Mouse (Mus musculus): ENCODE measurements around the gene Hmga1b. TPM values are rescaled to one million over a fixed set of nuclear protein-coding genes. Genes with fewer than 3 reads are reported as not detected.

Hmga1b gene
- polyA plus RNA-seq, 1 experiment, result 52.5 TPM

- 14% methylated on average over 3 of the region's 3 CpGs for WGBS
- TF ChIP-seq CTCF (IDR thresholded peaks at IDR 0.05; ENCODE audit: control insufficient read depth, insufficient read depth, low read length) (no peak), POLR2A (IDR thresholded peaks at IDR 0.05; ENCODE audit: borderline replicate concordance, control insufficient read depth, low read depth, low read length) (no peak)
- Histone ChIP-seq H3K4me3 (replicated peaks; ENCODE audit: control insufficient read depth, low read depth, low read length) (no peak overlapping the region), H3K27ac (ENCODE audit: control insufficient read depth, insufficient read depth, low read depth, low read length, poor library complexity) (no peak overlapping the region), H3K4me1 (ENCODE audit: control insufficient read depth, insufficient read depth, low read length) (no peaks in the 10 kb centered on the region)
Measured at GRCm38 (mm10) chr11:120798244-120798643, 35.6 kb downstream of the Hmga1b start.

- H3K4me1 ChIP-seq (ENCODE audit: control insufficient read depth, insufficient read depth, low read length), result no peaks in the 10 kb centered on the region
- 57% methylated on average over 6 of the region's 6 CpGs for WGBS
- H3K27ac ChIP-seq (ENCODE audit: control insufficient read depth, insufficient read depth, low read depth, low read length, poor library complexity), result no peak overlapping the region
- no peak for TF ChIP-seq POLR2A (IDR thresholded peaks at IDR 0.05; ENCODE audit: borderline replicate concordance, control insufficient read depth, low read depth, low read length)
- TF ChIP-seq CTCF (IDR thresholded peaks at IDR 0.05; ENCODE audit: control insufficient read depth, insufficient read depth, low read length), result no peak
- no peak overlapping the region for H3K4me3 ChIP-seq (replicated peaks; ENCODE audit: control insufficient read depth, low read depth, low read length)
Measured at GRCm38 (mm10) chr11:120799316-120799890, 36.8 kb downstream of the Hmga1b start.

GRCm38 (mm10) chr11:120800061-120800904, 37.7 kb downstream of the Hmga1b start:
- WGBS, result 23% methylated on average over 10 of the region's 10 CpGs
- H3K4me3 ChIP-seq (replicated peaks; ENCODE audit: control insufficient read depth, low read depth, low read length), result no peak overlapping the region
- TF ChIP-seq POLR2A (IDR thresholded peaks at IDR 0.05; ENCODE audit: borderline replicate concordance, control insufficient read depth, low read depth, low read length) (no peak), CTCF (IDR thresholded peaks at IDR 0.05; ENCODE audit: control insufficient read depth, insufficient read depth, low read length) (peak; percentile 94)
- no peaks in the 10 kb centered on the region for H3K4me1 ChIP-seq (ENCODE audit: control insufficient read depth, insufficient read depth, low read length)
- H3K27ac ChIP-seq (ENCODE audit: control insufficient read depth, insufficient read depth, low read depth, low read length, poor library complexity), result no peak overlapping the region

- H3K4me3 ChIP-seq (replicated peaks; ENCODE audit: control insufficient read depth, low read depth, low read length), result no peak overlapping the region
- no peak overlapping the region for H3K27ac ChIP-seq (ENCODE audit: control insufficient read depth, insufficient read depth, low read depth, low read length, poor library complexity)
- WGBS, result 75% methylated on average over 7 of the region's 7 CpGs
- TF ChIP-seq CTCF (IDR thresholded peaks at IDR 0.05; ENCODE audit: control insufficient read depth, insufficient read depth, low read length), result no peak
- no peaks in the 10 kb centered on the region for H3K4me1 ChIP-seq (ENCODE audit: control insufficient read depth, insufficient read depth, low read length)
Measured at GRCm38 (mm10) chr11:120804274-120804673, 41.7 kb downstream of the Hmga1b start.

GRCm38 (mm10) chr11:120804769-120805168, 42.2 kb downstream of the Hmga1b start:
- H3K4me3 ChIP-seq (replicated peaks; ENCODE audit: control insufficient read depth, low read depth, low read length), result no peak overlapping the region
- no peak overlapping the region for H3K27ac ChIP-seq (ENCODE audit: control insufficient read depth, insufficient read depth, low read depth, low read length, poor library complexity)
- TF ChIP-seq POLR2A (IDR thresholded peaks at IDR 0.05; ENCODE audit: borderline replicate concordance, control insufficient read depth, low read depth, low read length) (no peak), CTCF (IDR thresholded peaks at IDR 0.05; ENCODE audit: control insufficient read depth, insufficient read depth, low read length) (no peak)
- WGBS, result 78% methylated on average over 4 of the region's 4 CpGs
- H3K4me1 ChIP-seq (ENCODE audit: control insufficient read depth, insufficient read depth, low read length), result no peaks in the 10 kb centered on the region

- 80% methylated on average over 7 of the region's 7 CpGs for WGBS
- no peak overlapping the region for H3K4me3 ChIP-seq (replicated peaks; ENCODE audit: control insufficient read depth, low read depth, low read length)
- TF ChIP-seq POLR2A (IDR thresholded peaks at IDR 0.05; ENCODE audit: borderline replicate concordance, control insufficient read depth, low read depth, low read length) (no peak), CTCF (IDR thresholded peaks at IDR 0.05; ENCODE audit: control insufficient read depth, insufficient read depth, low read length) (no peak)
- no peak overlapping the region for H3K27ac ChIP-seq (ENCODE audit: control insufficient read depth, insufficient read depth, low read depth, low read length, poor library complexity)
- H3K4me1 ChIP-seq (ENCODE audit: control insufficient read depth, insufficient read depth, low read length), result no peaks in the 10 kb centered on the region
Measured at GRCm38 (mm10) chr11:120805375-120806298, 43.0 kb downstream of the Hmga1b start.

- no peak overlapping the region for H3K4me3 ChIP-seq (replicated peaks; ENCODE audit: control insufficient read depth, low read depth, low read length)
- no peak for TF ChIP-seq POLR2A (IDR thresholded peaks at IDR 0.05; ENCODE audit: borderline replicate concordance, control insufficient read depth, low read depth, low read length)
- TF ChIP-seq CTCF (IDR thresholded peaks at IDR 0.05; ENCODE audit: control insufficient read depth, insufficient read depth, low read length), result no peak
- 85% methylated on average over 12 of the region's 12 CpGs for WGBS
Measured at GRCm38 (mm10) chr11:120808010-120808409, 45.4 kb downstream of the Hmga1b start.

GRCm38 (mm10) chr11:120812068-120812467, 49.5 kb downstream of the Hmga1b start:
- 93% methylated on average over 16 of the region's 16 CpGs for WGBS
- no peak overlapping the region for H3K27ac ChIP-seq (ENCODE audit: control insufficient read depth, insufficient read depth, low read depth, low read length, poor library complexity)
- TF ChIP-seq CTCF (IDR thresholded peaks at IDR 0.05; ENCODE audit: control insufficient read depth, insufficient read depth, low read length) (no peak), POLR2A (IDR thresholded peaks at IDR 0.05; ENCODE audit: borderline replicate concordance, control insufficient read depth, low read depth, low read length) (no peak)
- H3K4me3 ChIP-seq (replicated peaks; ENCODE audit: control insufficient read depth, low read depth, low read length), result no peak overlapping the region
- H3K4me1 ChIP-seq (ENCODE audit: control insufficient read depth, insufficient read depth, low read length), result no peaks in the 10 kb centered on the region

More at GRCm38 (mm10) chr11:120808010-120808409, 45.4 kb downstream of the Hmga1b start:
- no peak overlapping the region for H3K27ac ChIP-seq (ENCODE audit: control insufficient read depth, insufficient read depth, low read depth, low read length, poor library complexity)
- H3K4me1 ChIP-seq (ENCODE audit: control insufficient read depth, insufficient read depth, low read length), result no peaks in the 10 kb centered on the region

Other genes starting within 250 kb of the Hmga1b start
- 0.81 and 1.3 TPM in 2 replicates for gene Gcgr, start 232.1 kb upstream of the Hmga1b start, polyA plus RNA-seq (2011; ENCODE audit: insufficient read depth, insufficient read length, low replicate concordance, missing spikeins)
- gene Mcrip1, start 213.1 kb upstream of the Hmga1b start, polyA plus RNA-seq (2011; ENCODE audit: insufficient read depth, insufficient read length, low replicate concordance, missing spikeins), result 72.1 and 86.5 TPM in 2 replicates
- not detected in 2 replicates for gene Ppp1r27, start 211.7 kb upstream of the Hmga1b start, polyA plus RNA-seq (2011; ENCODE audit: insufficient read depth, insufficient read length, low replicate concordance, missing spikeins)
- 86.5 and 236 TPM in 2 replicates for gene P4hb, start 189.5 kb upstream of the Hmga1b start, polyA plus RNA-seq (2011; ENCODE audit: insufficient read depth, insufficient read length, low replicate concordance, missing spikeins)
- 112 and 172 TPM in 2 replicates for gene Arhgdia, start 181.2 kb upstream of the Hmga1b start, polyA plus RNA-seq (2011; ENCODE audit: insufficient read depth, insufficient read length, low replicate concordance, missing spikeins)
- gene Alyref, start 164.4 kb upstream of the Hmga1b start, polyA plus RNA-seq (2011; ENCODE audit: insufficient read depth, insufficient read length, low replicate concordance, missing spikeins), result 165 and 174 TPM in 2 replicates
- 26.6 and 32.6 TPM in 2 replicates for gene Anapc11, start 164.4 kb upstream of the Hmga1b start, polyA plus RNA-seq (2011; ENCODE audit: insufficient read depth, insufficient read length, low replicate concordance, missing spikeins)
- gene Npb, start 154.3 kb upstream of the Hmga1b start, polyA plus RNA-seq (2011; ENCODE audit: insufficient read depth, insufficient read length, low replicate concordance, missing spikeins), result 3.8 TPM in 1 of 2 replicates, not detected in the other
- 45.4 and 46.8 TPM in 2 replicates for gene Pcyt2, start 144.9 kb upstream of the Hmga1b start, polyA plus RNA-seq (2011; ENCODE audit: insufficient read depth, insufficient read length, low replicate concordance, missing spikeins)
- gene Sirt7, start 137.6 kb upstream of the Hmga1b start, polyA plus RNA-seq (2011; ENCODE audit: insufficient read depth, insufficient read length, low replicate concordance, missing spikeins), result 67.9 and 138 TPM in 2 replicates
- 61.7 and 86.9 TPM in 2 replicates for gene Mafg, start 129.2 kb upstream of the Hmga1b start, polyA plus RNA-seq (2011; ENCODE audit: insufficient read depth, insufficient read length, low replicate concordance, missing spikeins)
- 2.3 TPM in 1 of 2 replicates, not detected in the other for gene Pycr1, start 119.0 kb upstream of the Hmga1b start, polyA plus RNA-seq (2011; ENCODE audit: insufficient read depth, insufficient read length, low replicate concordance, missing spikeins)
- 6.7 TPM in 1 of 2 replicates, not detected in the other for gene Myadml2, start 114.6 kb upstream of the Hmga1b start, polyA plus RNA-seq (2011; ENCODE audit: insufficient read depth, insufficient read length, low replicate concordance, missing spikeins)
- not detected in 2 replicates for gene Notum, start 101.6 kb upstream of the Hmga1b start, polyA plus RNA-seq (2011; ENCODE audit: insufficient read depth, insufficient read length, low replicate concordance, missing spikeins)
- 82.0 and 94.3 TPM in 2 replicates for gene Aspscr1, start 89.8 kb upstream of the Hmga1b start, polyA plus RNA-seq (2011; ENCODE audit: insufficient read depth, insufficient read length, low replicate concordance, missing spikeins)
- gene Cenpx, start 49.1 kb upstream of the Hmga1b start, polyA plus RNA-seq (2011; ENCODE audit: insufficient read depth, insufficient read length, low replicate concordance, missing spikeins), result 39.2 and 57.8 TPM in 2 replicates
- 25.5 and 41.4 TPM in 2 replicates for gene Lrrc45, start 48.9 kb upstream of the Hmga1b start, polyA plus RNA-seq (2011; ENCODE audit: insufficient read depth, insufficient read length, low replicate concordance, missing spikeins)
- gene Rac3, start 41.3 kb upstream of the Hmga1b start, polyA plus RNA-seq (2011; ENCODE audit: insufficient read depth, insufficient read length, low replicate concordance, missing spikeins), result 2.4 and 5.8 TPM in 2 replicates
- gene Dcxr, start 35.5 kb upstream of the Hmga1b start, polyA plus RNA-seq (2011; ENCODE audit: insufficient read depth, insufficient read length, low replicate concordance, missing spikeins), result 7.4 and 9.4 TPM in 2 replicates
- gene Cbr2, start 30.7 kb upstream of the Hmga1b start, polyA plus RNA-seq (2011; ENCODE audit: insufficient read depth, insufficient read length, low replicate concordance, missing spikeins), result 3.8 and 8.0 TPM in 2 replicates
- gene Rfng, start 21.4 kb downstream of the Hmga1b start, polyA plus RNA-seq (2011; ENCODE audit: insufficient read depth, insufficient read length, low replicate concordance, missing spikeins), result 9.1 and 19.9 TPM in 2 replicates
- gene Gps1, start 21.5 kb downstream of the Hmga1b start, polyA plus RNA-seq (2011; ENCODE audit: insufficient read depth, insufficient read length, low replicate concordance, missing spikeins), result 29.6 and 38.0 TPM in 2 replicates
- 24.2 and 57.6 TPM in 2 replicates for gene Dus1l, start 33.6 kb downstream of the Hmga1b start, polyA plus RNA-seq (2011; ENCODE audit: insufficient read depth, insufficient read length, low replicate concordance, missing spikeins)
- gene Fasn, start 61.8 kb downstream of the Hmga1b start, polyA plus RNA-seq (2011; ENCODE audit: insufficient read depth, insufficient read length, low replicate concordance, missing spikeins), result 6.1 and 16.1 TPM in 2 replicates
- 2.7 and 14.6 TPM in 2 replicates for gene Ccdc57, start 170.1 kb downstream of the Hmga1b start, polyA plus RNA-seq (2011; ENCODE audit: insufficient read depth, insufficient read length, low replicate concordance, missing spikeins)
- 14.3 and 50.1 TPM in 2 replicates for gene Slc16a3, start 185.7 kb downstream of the Hmga1b start, polyA plus RNA-seq (2011; ENCODE audit: insufficient read depth, insufficient read length, low replicate concordance, missing spikeins)
- 35.6 and 58.3 TPM in 2 replicates for gene Csnk1d, start 228.5 kb downstream of the Hmga1b start, polyA plus RNA-seq (2011; ENCODE audit: insufficient read depth, insufficient read length, low replicate concordance, missing spikeins)